Mouse (Mus musculus) thymus, adult 2 months (tissue): ENCODE measurements around the gene Dtnbp1. TPM values are rescaled to one million over a fixed set of nuclear protein-coding genes. Genes with fewer than 3 reads are reported as not detected.

ENCODE experiments used
- DNase-seq: peaks from one replicate; pipeline ENCODE4 v3.0.0; 2021
- H3K27ac ChIP-seq: fragments of 200-500 bp; 2 replicates; pipeline ENCODE4 v1.5.1; 2012; ENCODE audit warnings: low read length, control low read depth; ENCODE audit not compliant: control insufficient read depth, insufficient read depth
- H3K27me3 ChIP-seq: fragments of 200-500 bp; 2 replicates; pipeline ENCODE4 v1.6.1; 2012; ENCODE audit warnings: mild to moderate bottlenecking, low read length, moderate library complexity, mixed read lengths; ENCODE audit not compliant: control insufficient read depth, insufficient read depth
- H3K36me3 ChIP-seq: fragments of 200-500 bp; 2 replicates; pipeline ENCODE4 v1.6.1; 2012; ENCODE audit warnings: mild to moderate bottlenecking, low read length, moderate library complexity; ENCODE audit not compliant: control insufficient read depth, insufficient read depth
- H3K4me1 ChIP-seq: fragments of 200-500 bp; replicated peaks from 2 replicates; pipeline ENCODE4 v1.6.1; 2012; ENCODE audit warnings: low read length; ENCODE audit not compliant: control insufficient read depth, insufficient read depth
- H3K4me3 ChIP-seq: fragments of 200-500 bp; 2 replicates; pipeline ENCODE4 v1.5.1; 2012; ENCODE audit warnings: mild to moderate bottlenecking, low read length, control low read depth, moderate library complexity; ENCODE audit not compliant: control insufficient read depth, insufficient read depth
- CTCF ChIP-seq: fragments of 200-500 bp; IDR thresholded peaks from 2 replicates; pipeline ENCODE4 v1.5.1; 2012; ENCODE audit warnings: mild to moderate bottlenecking, control low read depth, low read length, moderate library complexity, borderline replicate concordance; ENCODE audit not compliant: control insufficient read depth, poor library complexity, insufficient read depth; ENCODE audit errors: extremely low read depth
- POLR2A ChIP-seq: fragments of 200-500 bp; IDR thresholded peaks from 2 replicates; pipeline ENCODE4 v1.6.1; 2012; ENCODE audit warnings: mild to moderate bottlenecking, low read length, control low read depth, moderate library complexity; ENCODE audit not compliant: control insufficient read depth, poor library complexity, insufficient read depth; ENCODE audit errors: extremely low read depth
- WGBS: fragments of 180-500 bp; shearing (Covaris S2); methylation state at CpG from one replicate; pipeline ENCODE4 v1.1.7; 2018; 5-methylcytosine and 5-hydroxymethylcytosine counted together
- polyA plus RNA-seq: library from polyadenylated mRNA; depleted of rRNA; stranded (reverse); fragments of >200 nt; gene quantifications from 2 replicates; pipeline ENCODE4 v1.2.3, GENCODE M21; 2012; rRNA removed

Dtnbp1 gene
- polyA plus RNA-seq, 1 experiment, result 70.6 TPM

GRCm38 (mm10) chr13:44902299-44902698 is 99.6 kb downstream of the Dtnbp1 start:
- no peak overlapping the region for H3K4me3 ChIP-seq
- peaks cover 33% of the 10 kb centered on the region for H3K36me3 ChIP-seq
- no peaks in the 10 kb centered on the region; the same call in 1 of the 2 replicates for H3K4me1 ChIP-seq
- no peaks in the 10 kb centered on the region for H3K27me3 ChIP-seq
- no peak for DNase-seq
- H3K27ac ChIP-seq, result no peak overlapping the region
- no peak for TF ChIP-seq CTCF
- TF ChIP-seq POLR2A, result no peak
- WGBS, result 60% methylated on average over 6 of the region's 6 CpGs

GRCm38 (mm10) chr13:44896211-44896610 is 105.7 kb downstream of the Dtnbp1 start:
- Histone ChIP-seq H3K4me1 (no peaks in the 10 kb centered on the region; the same call in 1 of the 2 replicates), H3K27ac (no peak overlapping the region), H3K36me3 (peaks cover 22% of the 10 kb centered on the region), H3K27me3 (no peaks in the 10 kb centered on the region), H3K4me3 (no peak overlapping the region)
- no peak for TF ChIP-seq POLR2A
- TF ChIP-seq CTCF, result no peak
- no peak for DNase-seq
- WGBS, result 95% methylated on average over 12 of the region's 12 CpGs

- 97% methylated on average over 5 of the region's 5 CpGs for WGBS
- H3K4me1 ChIP-seq, result no peaks in the 10 kb centered on the region
- no peak for TF ChIP-seq POLR2A
- no peak for TF ChIP-seq CTCF
Measured at GRCm38 (mm10) chr13:44891813-44892730, 109.9 kb downstream of the Dtnbp1 start.

GRCm38 (mm10) chr13:44890612-44891011 is 111.3 kb downstream of the Dtnbp1 start:
- Histone ChIP-seq H3K27me3 (no peaks in the 10 kb centered on the region), H3K4me1 (no peaks in the 10 kb centered on the region), H3K36me3 (no peaks in the 10 kb centered on the region), H3K27ac (no peak overlapping the region), H3K4me3 (no peak overlapping the region)
- no peak for TF ChIP-seq CTCF
- TF ChIP-seq POLR2A, result no peak
- DNase-seq, result no peak
- WGBS, result 91% methylated on average over 2 of the region's 2 CpGs

More at GRCm38 (mm10) chr13:44891813-44892730, 109.9 kb downstream of the Dtnbp1 start:
- no peak overlapping the region for H3K4me3 ChIP-seq
- H3K27me3 ChIP-seq, result no peaks in the 10 kb centered on the region
- H3K36me3 ChIP-seq, result peaks cover 11% of the 10 kb centered on the region
- no peak for DNase-seq
- H3K27ac ChIP-seq, result no peak overlapping the region

- TF ChIP-seq POLR2A (no peak), CTCF (no peak)
- Histone ChIP-seq H3K27me3 (no peaks in the 10 kb centered on the region), H3K36me3 (peaks cover 6% of the 10 kb centered on the region; the same call in 1 of the 2 replicates), H3K27ac (no peak overlapping the region), H3K4me1 (no peaks in the 10 kb centered on the region), H3K4me3 (no peak overlapping the region)
- WGBS, result 96% methylated on average over 2 of the region's 2 CpGs
- no peak for DNase-seq
Measured at GRCm38 (mm10) chr13:44886221-44886620, 115.7 kb downstream of the Dtnbp1 start.

- Histone ChIP-seq H3K4me1 (no peaks in the 10 kb centered on the region), H3K36me3 (peaks cover 9% of the 10 kb centered on the region; the same call in 1 of the 2 replicates), H3K27me3 (no peaks in the 10 kb centered on the region), H3K27ac (no peak overlapping the region), H3K4me3 (no peak overlapping the region)
- TF ChIP-seq CTCF (no peak), POLR2A (no peak)
- 96% methylated on average over 4 of the region's 4 CpGs for WGBS
- no peak for DNase-seq
Measured at GRCm38 (mm10) chr13:44881001-44881400, 120.9 kb downstream of the Dtnbp1 start.

GRCm38 (mm10) chr13:44876799-44877198 is 125.1 kb downstream of the Dtnbp1 start:
- Histone ChIP-seq H3K27me3 (no peaks in the 10 kb centered on the region), H3K4me3 (no peak overlapping the region), H3K27ac (no peak overlapping the region), H3K4me1 (no peaks in the 10 kb centered on the region), H3K36me3 (peaks cover 10% of the 10 kb centered on the region; the same call in 1 of the 2 replicates)
- 99% methylated on average over 2 of the region's 2 CpGs for WGBS
- TF ChIP-seq POLR2A (no peak), CTCF (no peak)
- no peak for DNase-seq

Other genes with a start within 250 kb of the Dtnbp1 start
- gene Gm9817, start 76.5 kb upstream of the Dtnbp1 start, polyA plus RNA-seq, result 0.20 TPM in 1 of 2 replicates, not detected in the other